Mouse (Mus musculus) heart, adult 2 months (tissue): ENCODE data around the gene Nell1.

Experiments
- CTCF ChIP-seq: fragments of 200-600 bp; IDR thresholded peaks from 2 replicates; pipeline ENCODE4 v1.8.1; 2022; ENCODE audit warnings: antibody characterized with exemption, mild to moderate bottlenecking, moderate library complexity
- POLR2A ChIP-seq: fragments of 200-500 bp; IDR thresholded peaks from 2 replicates; pipeline ENCODE4 v1.6.1; 2011; ENCODE audit warnings: mild to moderate bottlenecking, low read depth, low read length, control low read depth; ENCODE audit not compliant: insufficient read depth

DNA sequence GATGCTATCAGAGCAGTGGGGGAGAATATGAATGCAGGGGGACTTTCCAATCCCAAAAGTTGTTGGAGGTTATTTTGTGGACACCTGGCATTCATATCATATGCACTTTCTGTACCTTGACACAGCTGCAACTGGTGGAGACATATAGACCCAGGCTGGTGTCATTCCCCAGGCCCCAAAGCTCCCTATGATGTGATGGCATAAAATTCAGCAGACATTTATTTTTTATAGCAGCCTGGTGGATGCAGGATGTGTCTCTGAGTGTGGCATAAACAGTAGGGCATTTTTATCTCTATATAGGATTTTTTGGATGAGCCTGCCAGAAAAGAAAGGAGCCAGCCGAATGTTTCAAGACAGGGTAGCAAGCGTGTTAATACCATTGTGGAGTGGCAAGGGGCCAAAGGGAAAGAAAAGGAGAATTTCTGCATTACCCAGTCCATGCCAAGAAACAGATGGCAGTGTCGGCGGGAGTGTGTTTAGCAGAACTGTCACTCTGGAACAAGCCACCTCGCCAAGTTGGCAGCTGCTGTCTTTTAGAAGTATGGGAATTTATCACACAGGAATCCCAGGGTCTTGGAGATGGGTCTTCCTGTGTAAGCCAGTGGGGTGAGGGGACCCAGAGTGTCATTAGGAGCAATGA, 267.1 kb downstream of the Nell1 start:
- TF ChIP-seq CTCF (no peak), POLR2A (no peak)
